Mouse (Mus musculus): Measurements from ENCODE around the gene Zc3h6. TPM values are rescaled to one million over a fixed set of nuclear protein-coding genes. Genes with fewer than 3 reads are reported as not detected.
A peak's percentile ranks its signal among the peaks of the same experiment; 100 is the strongest.

The Zc3h6 gene
- polyA plus RNA-seq, 1 experiment = 5.4 TPM

- Histone ChIP-seq H3K4me1 (ENCODE audit: control insufficient read depth, insufficient read depth, low read length) (no peaks in the 10 kb centered on the region), H3K27ac (ENCODE audit: insufficient read depth, low read depth, low read length) (no peak overlapping the region), H3K4me3 (ENCODE audit: insufficient read depth, low read length) (no peak overlapping the region)
- no peak for TF ChIP-seq POLR2A (IDR thresholded peaks at IDR 0.05; ENCODE audit: borderline replicate concordance, low read depth, low read length)
- no peak for TF ChIP-seq CTCF (IDR thresholded peaks at IDR 0.05; ENCODE audit: low read depth, low read length)
Observed at GRCm38 (mm10) chr2:129055741-129056140, 88.5 kb downstream of the Zc3h6 start.

GRCm38 (mm10) chr2:129056597-129056996, 89.4 kb downstream of the Zc3h6 start:
- Histone ChIP-seq H3K4me1 (ENCODE audit: control insufficient read depth, insufficient read depth, low read length) (no peaks in the 10 kb centered on the region), H3K4me3 (ENCODE audit: insufficient read depth, low read length) (no peak overlapping the region), H3K27ac (ENCODE audit: insufficient read depth, low read depth, low read length) (no peak overlapping the region)
- TF ChIP-seq CTCF (IDR thresholded peaks at IDR 0.05; ENCODE audit: low read depth, low read length) (peak; percentile 42; the same call in 1 of the 2 replicates), POLR2A (IDR thresholded peaks at IDR 0.05; ENCODE audit: borderline replicate concordance, low read depth, low read length) (no peak)

- Histone ChIP-seq H3K4me1 (ENCODE audit: control insufficient read depth, insufficient read depth, low read length) (no peaks in the 10 kb centered on the region), H3K4me3 (ENCODE audit: insufficient read depth, low read length) (no peak overlapping the region), H3K27ac (ENCODE audit: insufficient read depth, low read depth, low read length) (no peak overlapping the region)
- no peak for TF ChIP-seq POLR2A (IDR thresholded peaks at IDR 0.05; ENCODE audit: borderline replicate concordance, low read depth, low read length)
- no peak for TF ChIP-seq CTCF (IDR thresholded peaks at IDR 0.05; ENCODE audit: low read depth, low read length)
Observed at GRCm38 (mm10) chr2:129057256-129057655, 90.1 kb downstream of the Zc3h6 start.

- no peak overlapping the region for H3K4me3 ChIP-seq (ENCODE audit: insufficient read depth, low read length)
- H3K27ac ChIP-seq (ENCODE audit: insufficient read depth, low read depth, low read length) = no peak overlapping the region
- TF ChIP-seq CTCF (IDR thresholded peaks at IDR 0.05; ENCODE audit: low read depth, low read length) = no peak
- no peak for TF ChIP-seq POLR2A (IDR thresholded peaks at IDR 0.05; ENCODE audit: borderline replicate concordance, low read depth, low read length)
- H3K4me1 ChIP-seq (ENCODE audit: control insufficient read depth, insufficient read depth, low read length) = no peaks in the 10 kb centered on the region
Observed at GRCm38 (mm10) chr2:129057920-129058361, 90.7 kb downstream of the Zc3h6 start.

GRCm38 (mm10) chr2:129061456-129062059, 94.4 kb downstream of the Zc3h6 start:
- no peak overlapping the region for H3K4me3 ChIP-seq (ENCODE audit: insufficient read depth, low read length)
- H3K27ac ChIP-seq (ENCODE audit: insufficient read depth, low read depth, low read length) = no peak overlapping the region
- TF ChIP-seq POLR2A (IDR thresholded peaks at IDR 0.05; ENCODE audit: borderline replicate concordance, low read depth, low read length) = no peak
- TF ChIP-seq CTCF (IDR thresholded peaks at IDR 0.05; ENCODE audit: low read depth, low read length) = no peak
- H3K4me1 ChIP-seq (ENCODE audit: control insufficient read depth, insufficient read depth, low read length) = 0 out of 2 replicates have a peak, but pooled peaks cover 2% of the 10 kb centered on the region

GRCm38 (mm10) chr2:129065437-129066282, 98.5 kb downstream of the Zc3h6 start, which contains the start of gene Ttl:
Gene Ttl, plus strand, starts transcription at chr2:129065942.
- H3K27ac ChIP-seq (ENCODE audit: insufficient read depth, low read depth, low read length) = no peak within 1 kb of the TSS

GRCm38 (mm10) chr2:129066326-129066725, 99.1 kb downstream of the Zc3h6 start:
- no peak overlapping the region for H3K27ac ChIP-seq (ENCODE audit: insufficient read depth, low read depth, low read length)
- TF ChIP-seq POLR2A (IDR thresholded peaks at IDR 0.05; ENCODE audit: borderline replicate concordance, low read depth, low read length) (no peak), CTCF (IDR thresholded peaks at IDR 0.05; ENCODE audit: low read depth, low read length) (no peak)
- peaks cover 9% of the 10 kb centered on the region for H3K4me1 ChIP-seq (ENCODE audit: control insufficient read depth, insufficient read depth, low read length)
- peak overlapping the region; percentile 85 for H3K4me3 ChIP-seq (ENCODE audit: insufficient read depth, low read length)

More at GRCm38 (mm10) chr2:129065437-129066282, 98.5 kb downstream of the Zc3h6 start, which contains the start of gene Ttl:
- peak within 1 kb of the TSS; percentile 85 for H3K4me3 ChIP-seq (ENCODE audit: insufficient read depth, low read length)
- TF ChIP-seq CTCF (IDR thresholded peaks at IDR 0.05; ENCODE audit: low read depth, low read length) = no peak
- no peak for TF ChIP-seq POLR2A (IDR thresholded peaks at IDR 0.05; ENCODE audit: borderline replicate concordance, low read depth, low read length)
- peaks cover 9% of the 10 kb centered on the region for H3K4me1 ChIP-seq (ENCODE audit: control insufficient read depth, insufficient read depth, low read length)

Other genes starting within 250 kb of the Zc3h6 start
- 57.6 and 61.0 TPM in 2 replicates for gene Tmem87b, start 149.3 kb upstream of the Zc3h6 start, polyA plus RNA-seq (2012; ENCODE audit: insufficient read depth, insufficient read length, missing spikeins)
- gene Fbln7, start 104.4 kb upstream of the Zc3h6 start, polyA plus RNA-seq (2012; ENCODE audit: insufficient read depth, insufficient read length, missing spikeins) = not detected in 2 replicates
- gene Zc3h8, start 23.3 kb upstream of the Zc3h6 start, polyA plus RNA-seq (2012; ENCODE audit: insufficient read depth, insufficient read length, missing spikeins) = 4.1 and 4.7 TPM in 2 replicates
- gene Gm10762, start 323 bp downstream of the Zc3h6 start, polyA plus RNA-seq (2012; ENCODE audit: insufficient read depth, insufficient read length, missing spikeins) = 1.2 and 1.6 TPM in 2 replicates
- not detected in 2 replicates for gene Vinac1, start 80.8 kb downstream of the Zc3h6 start, polyA plus RNA-seq (2012; ENCODE audit: insufficient read depth, insufficient read length, missing spikeins)
- gene Ttl, start 98.5 kb downstream of the Zc3h6 start, polyA plus RNA-seq (2012; ENCODE audit: insufficient read depth, insufficient read length, missing spikeins) = 5.9 and 7.5 TPM in 2 replicates
- gene Polr1b, start 133.6 kb downstream of the Zc3h6 start, polyA plus RNA-seq (2012; ENCODE audit: insufficient read depth, insufficient read length, missing spikeins) = 6.8 and 8.3 TPM in 2 replicates
- 15.3 and 20.0 TPM in 2 replicates for gene Chchd5, start 162.3 kb downstream of the Zc3h6 start, polyA plus RNA-seq (2012; ENCODE audit: insufficient read depth, insufficient read length, missing spikeins)
- gene Slc20a1, start 231.4 kb downstream of the Zc3h6 start, polyA plus RNA-seq (2012; ENCODE audit: insufficient read depth, insufficient read length, missing spikeins) = 29.5 and 32.1 TPM in 2 replicates